Mouse (Mus musculus) forebrain, embryonic 14.5 days (tissue): Measurements from ENCODE around the gene Itm2c. TPM values are rescaled to one million over a fixed set of nuclear protein-coding genes. Genes with fewer than 3 reads are reported as not detected.
A peak's percentile ranks its signal among the peaks of the same experiment; 100 is the strongest.

ENCODE experiments used
- ATAC-seq: fragments of 200-750 bp; cut with Nextera tagmentation; 2 replicates; pipeline ENCODE4 v1.8.0; 2017; ENCODE audit warnings: mild to moderate bottlenecking, moderate library complexity
- DNase-seq: peaks from one replicate; pipeline ENCODE4 v3.0.0-alpha.2; 2015; ENCODE audit warnings: low spot score
- H3K27ac ChIP-seq: fragments of 300-500 bp; sonication (generic); 2 replicates; pipeline ENCODE4 v1.5.1; 2014; ENCODE audit warnings: low read depth, mild to moderate bottlenecking, control low read depth, low read length, moderate library complexity
- H3K27me3 ChIP-seq: fragments of 300-500 bp; sonication (generic); replicated peaks from 2 replicates; pipeline ENCODE4 v1.6.1; 2014; ENCODE audit warnings: low read length, control low read depth, mixed read lengths; ENCODE audit not compliant: control insufficient read depth, insufficient read depth
- H3K36me3 ChIP-seq: fragments of 300-500 bp; sonication (generic); 2 replicates; pipeline ENCODE4 v1.6.1; 2014; ENCODE audit warnings: low read length, control low read depth; ENCODE audit not compliant: control insufficient read depth, insufficient read depth
- H3K4me1 ChIP-seq: fragments of 300-500 bp; sonication (generic); 2 replicates; pipeline ENCODE4 v1.6.1; 2014; ENCODE audit warnings: antibody characterized with exemption, low read length, control low read depth; ENCODE audit not compliant: control insufficient read depth, insufficient read depth
- H3K4me2 ChIP-seq: fragments of 300-500 bp; sonication (generic); 2 replicates; pipeline ENCODE4 v1.6.1; 2014; ENCODE audit warnings: mild to moderate bottlenecking, control low read depth, low read length
- H3K4me3 ChIP-seq: fragments of 300-500 bp; sonication (generic); 2 replicates; pipeline ENCODE4 v1.5.1; 2014; ENCODE audit warnings: low read depth, low read length, control low read depth
- H3K9ac ChIP-seq: fragments of 300-500 bp; sonication (generic); 2 replicates; pipeline ENCODE4 v1.6.1; 2014; ENCODE audit warnings: mild to moderate bottlenecking, low read length, control low read depth, moderate library complexity
- H3K9me3 ChIP-seq: fragments of 300-500 bp; sonication (generic); replicated peaks from 2 replicates; pipeline ENCODE4 v1.6.1; 2016; ENCODE audit warnings: low read length, control low read depth, mixed read lengths; ENCODE audit not compliant: control insufficient read depth
- WGBS: fragments of 180-500 bp; shearing (Covaris S2); extraction: QIAGEN DNeasy Blood & Tissue Kit; methylation state at CpG from one replicate; pipeline ENCODE4 v1.1.7; 2014; 5-methylcytosine and 5-hydroxymethylcytosine counted together
- polyA plus RNA-seq: library from polyadenylated mRNA; unstranded; fragments of >200 nt; fragmentation: Nextera tagmentation; extraction: Ambion mirVana; gene quantifications from 2 replicates; pipeline ENCODE4 v1.2.1, GENCODE M21; 2014

Gene Itm2c
- polyA plus RNA-seq, 1 experiment from 2014 or later, result 149 TPM

DNA sequence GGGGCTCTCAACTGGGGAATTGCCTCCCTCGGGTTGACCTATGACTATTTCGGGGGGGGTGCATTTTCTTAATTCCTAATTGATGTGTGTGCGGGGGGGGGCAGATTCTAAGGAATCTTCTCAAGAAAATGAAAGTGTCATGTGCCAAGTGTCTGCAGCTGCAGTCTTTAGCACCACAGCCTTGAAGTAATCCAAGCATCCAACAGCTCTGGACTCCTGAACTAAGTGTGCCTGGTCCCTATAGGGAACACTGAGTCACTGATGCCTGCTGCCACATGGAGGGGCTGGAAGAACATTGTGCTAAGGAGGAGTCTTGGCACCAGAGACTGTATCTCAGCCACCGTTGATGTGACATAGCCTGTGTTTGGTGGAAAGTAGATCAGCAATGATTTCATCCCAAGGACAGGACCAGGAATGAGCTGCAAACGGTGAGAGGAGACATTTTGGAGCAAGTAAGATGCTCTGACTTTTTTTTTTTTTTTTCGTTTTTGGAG lies 36.8 kb upstream of the Itm2c start:
- H3K9me3 ChIP-seq, result 0 out of 2 replicates have a peak, but pooled peaks cover 4% of the 10 kb centered on the region
- no peak for ATAC-seq
- 81% methylated on average over 6 of the region's 6 CpGs for WGBS
- no peaks in the 10 kb centered on the region for H3K27me3 ChIP-seq
- no peaks in the 10 kb centered on the region for H3K4me1 ChIP-seq
- peaks cover 7% of the 10 kb centered on the region for H3K36me3 ChIP-seq
- H3K4me2 ChIP-seq, result no peak overlapping the region
- no peak for DNase-seq
- no peak overlapping the region for H3K9ac ChIP-seq
- H3K4me3 ChIP-seq, result no peak overlapping the region
- no peak overlapping the region for H3K27ac ChIP-seq

DNA sequence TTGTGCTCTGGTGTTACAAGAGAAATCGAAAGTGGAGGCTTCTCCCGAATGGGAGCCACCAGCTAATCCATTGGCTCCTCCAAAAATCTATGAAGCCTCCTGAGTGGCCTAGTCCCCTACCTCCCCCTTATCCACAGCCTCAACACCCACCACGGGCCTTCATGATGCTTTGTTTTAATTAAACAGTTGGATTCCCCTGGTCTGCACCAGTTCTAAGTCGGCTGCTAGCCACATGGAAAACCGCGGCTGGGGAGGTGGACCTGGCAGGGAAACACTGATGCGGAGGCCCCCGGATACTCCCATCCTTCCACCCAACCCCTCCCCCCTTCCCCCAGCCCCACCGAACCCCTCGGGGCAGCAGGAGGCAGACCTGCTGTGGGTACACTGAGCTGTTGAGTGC lies 29.7 kb upstream of the Itm2c start:
- Histone ChIP-seq H3K4me3 (no peak overlapping the region), H3K27ac (no peak overlapping the region), H3K9ac (no peak overlapping the region), H3K4me2 (no peak overlapping the region), H3K27me3 (no peaks in the 10 kb centered on the region), H3K4me1 (no peaks in the 10 kb centered on the region), H3K36me3 (no peaks in the 10 kb centered on the region), H3K9me3 (0 out of 2 replicates have a peak, but pooled peaks cover 4% of the 10 kb centered on the region)
- ATAC-seq (no peak), DNase-seq (no peak)
- WGBS, result 87% methylated on average over 10 of the region's 10 CpGs

DNA sequence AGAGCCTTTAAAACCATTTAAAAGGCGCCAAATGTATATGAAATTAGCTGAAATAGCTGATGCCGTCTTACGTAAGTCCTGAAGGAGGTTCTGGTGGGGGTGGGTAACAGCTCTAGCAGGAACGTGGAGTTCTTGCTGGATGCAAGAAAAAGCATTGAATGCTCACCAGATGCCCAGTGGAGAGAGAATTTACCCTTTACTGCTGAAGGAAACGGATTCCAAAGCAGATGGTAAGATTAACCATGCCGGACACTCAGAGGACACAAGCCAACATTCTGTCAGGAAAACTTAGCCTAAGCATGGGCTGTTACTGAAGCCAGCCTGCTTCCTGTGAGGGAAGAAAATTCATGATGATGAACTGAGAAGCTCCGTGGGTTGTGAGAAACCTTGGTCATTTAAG lies 24.1 kb upstream of the Itm2c start:
- Histone ChIP-seq H3K27ac (no peak overlapping the region), H3K4me1 (no peaks in the 10 kb centered on the region), H3K36me3 (no peaks in the 10 kb centered on the region), H3K9ac (no peak overlapping the region), H3K9me3 (no peaks in the 10 kb centered on the region; the same call in 1 of the 2 replicates), H3K4me2 (no peak overlapping the region), H3K4me3 (no peak overlapping the region), H3K27me3 (no peaks in the 10 kb centered on the region)
- DNase-seq (no peak), ATAC-seq (no peak)
- 83% methylated on average over 7 of the region's 7 CpGs for WGBS

DNA sequence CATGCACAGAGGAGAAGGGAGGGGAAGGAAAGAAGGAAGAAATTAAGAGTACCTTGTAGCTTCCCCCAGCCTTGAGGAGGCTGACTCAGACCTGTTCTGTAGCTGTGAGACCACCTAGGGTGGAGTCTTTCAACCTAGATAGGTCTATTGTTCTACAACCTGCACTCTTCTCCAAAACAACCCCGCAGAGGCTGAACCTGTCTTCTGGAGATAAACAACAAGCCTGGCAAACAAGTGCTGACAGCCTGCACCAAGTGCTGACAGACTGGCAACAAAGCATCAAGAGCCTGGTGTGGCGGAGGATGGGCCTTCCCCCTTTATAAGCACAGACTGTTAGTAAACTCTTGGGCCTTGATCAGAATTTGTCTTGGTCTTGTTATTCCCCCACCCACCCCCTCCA lies 23.5 kb upstream of the Itm2c start:
- 55% methylated on average over 2 of the region's 2 CpGs for WGBS

DNA sequence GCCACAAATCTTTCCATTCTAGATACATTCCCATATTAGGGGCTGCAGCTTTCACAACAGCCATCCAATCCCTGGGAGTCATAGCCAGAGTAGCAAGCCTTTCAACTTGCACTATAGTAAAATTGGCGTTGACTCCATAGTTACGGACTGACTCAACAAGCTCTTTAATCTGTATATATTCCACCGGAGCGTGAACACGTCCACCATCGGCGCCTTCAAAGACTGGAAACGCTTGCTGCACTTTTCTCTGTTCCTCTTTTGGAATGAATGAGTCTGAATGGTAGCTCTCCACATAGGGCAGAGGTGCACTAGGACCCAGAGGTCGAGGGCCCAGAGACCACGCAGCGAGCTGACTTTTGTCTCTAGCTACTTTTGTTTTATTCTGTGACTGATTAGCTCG lies 12.1 kb upstream of the Itm2c start:
- 93% methylated on average over 12 of the region's 12 CpGs for WGBS
- H3K27ac ChIP-seq, result no peak overlapping the region
- no peaks in the 10 kb centered on the region for H3K27me3 ChIP-seq
- H3K9me3 ChIP-seq, result no peaks in the 10 kb centered on the region
- H3K4me2 ChIP-seq, result no peak overlapping the region
- ATAC-seq (no peak), DNase-seq (no peak)
- H3K36me3 ChIP-seq, result no peaks in the 10 kb centered on the region
- H3K4me3 ChIP-seq, result no peak overlapping the region
- no peak overlapping the region for H3K9ac ChIP-seq
- no peaks in the 10 kb centered on the region for H3K4me1 ChIP-seq

More for the DNA sequence above, 23.5 kb upstream of the Itm2c start:
- no peaks in the 10 kb centered on the region for H3K36me3 ChIP-seq
- H3K4me2 ChIP-seq, result no peak overlapping the region
- H3K4me3 ChIP-seq, result no peak overlapping the region
- no peak for ATAC-seq
- no peak overlapping the region for H3K9ac ChIP-seq
- no peak for DNase-seq
- no peaks in the 10 kb centered on the region for H3K4me1 ChIP-seq
- H3K27ac ChIP-seq, result no peak overlapping the region
- no peaks in the 10 kb centered on the region; the same call in 1 of the 2 replicates for H3K9me3 ChIP-seq
- H3K27me3 ChIP-seq, result no peaks in the 10 kb centered on the region

DNA sequence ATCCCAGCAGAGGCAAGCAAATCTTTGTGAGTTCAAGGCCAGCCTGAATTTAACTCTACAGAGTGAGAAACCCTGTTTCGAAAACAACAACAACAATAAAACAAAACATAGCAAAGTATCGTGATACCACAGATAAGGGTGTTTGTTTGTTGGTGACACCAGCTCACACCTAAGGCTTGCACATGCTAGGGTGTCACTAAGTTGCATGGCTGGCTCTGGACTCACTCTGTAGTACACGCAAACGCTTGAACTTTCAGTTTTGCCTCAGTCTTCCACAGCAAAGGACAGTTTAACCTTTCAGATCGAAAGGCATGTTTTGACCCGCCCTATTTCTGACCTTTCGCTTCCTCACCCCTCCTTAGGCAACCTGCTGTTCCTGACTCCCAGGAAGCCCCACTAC lies 6.9 kb upstream of the Itm2c start:
- no peak overlapping the region for H3K9ac ChIP-seq
- no peak overlapping the region for H3K4me3 ChIP-seq
- H3K4me2 ChIP-seq, result no peak overlapping the region
- H3K9me3 ChIP-seq, result no peaks in the 10 kb centered on the region
- WGBS, result 90% methylated on average over 7 of the region's 7 CpGs
- no peak for DNase-seq
- no peak overlapping the region for H3K27ac ChIP-seq
- H3K36me3 ChIP-seq, result no peaks in the 10 kb centered on the region
- ATAC-seq, result no peak
- H3K4me1 ChIP-seq, result no peaks in the 10 kb centered on the region
- H3K27me3 ChIP-seq, result no peaks in the 10 kb centered on the region

DNA sequence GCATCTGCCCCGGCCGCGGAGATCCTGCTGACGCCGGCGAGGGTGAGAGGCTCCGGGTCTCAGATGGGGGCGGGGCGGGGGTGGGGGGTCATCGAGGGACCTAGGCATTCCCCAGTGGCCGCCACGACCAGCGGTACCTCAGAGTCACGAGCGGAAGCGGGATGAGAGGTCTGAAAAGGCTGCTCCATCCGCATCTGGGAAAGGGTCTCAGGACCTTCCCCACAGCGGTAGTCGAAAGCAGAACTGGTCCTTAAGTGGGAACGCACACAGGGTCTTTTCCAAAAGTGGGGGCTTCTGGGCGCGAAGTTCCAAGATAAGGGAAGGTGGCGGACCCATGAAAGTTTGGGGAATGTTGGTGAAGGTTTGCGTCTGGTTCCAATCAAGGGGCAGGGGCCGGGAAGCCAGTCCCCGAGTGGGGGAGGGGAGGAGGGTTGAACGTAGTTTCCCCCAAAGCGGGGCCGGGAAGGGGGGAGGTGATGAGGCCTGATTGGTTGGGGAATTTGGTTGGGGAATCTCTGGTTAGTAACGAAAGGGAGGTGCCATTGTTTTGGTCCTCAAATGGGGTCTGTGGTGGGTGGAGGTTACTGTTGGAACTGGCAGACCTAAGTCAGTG lies 773 bp downstream of the Itm2c start:
- ATAC-seq, result peak; percentile 45
- H3K9me3 ChIP-seq, result no peaks in the 10 kb centered on the region
- peak overlapping the region; percentile 93 for H3K4me2 ChIP-seq
- H3K27me3 ChIP-seq, result no peaks in the 10 kb centered on the region
- peak overlapping the region; percentile 67 for H3K4me3 ChIP-seq
- H3K27ac ChIP-seq, result peak overlapping the region; percentile 87
- H3K4me1 ChIP-seq, result peaks cover 43% of the 10 kb centered on the region
- H3K9ac ChIP-seq, result peak overlapping the region; percentile 83
- H3K36me3 ChIP-seq, result no peaks in the 10 kb centered on the region
- peak; percentile 72 for DNase-seq
- under 1% methylated on average over 29 of the region's 30 CpGs for WGBS

DNA sequence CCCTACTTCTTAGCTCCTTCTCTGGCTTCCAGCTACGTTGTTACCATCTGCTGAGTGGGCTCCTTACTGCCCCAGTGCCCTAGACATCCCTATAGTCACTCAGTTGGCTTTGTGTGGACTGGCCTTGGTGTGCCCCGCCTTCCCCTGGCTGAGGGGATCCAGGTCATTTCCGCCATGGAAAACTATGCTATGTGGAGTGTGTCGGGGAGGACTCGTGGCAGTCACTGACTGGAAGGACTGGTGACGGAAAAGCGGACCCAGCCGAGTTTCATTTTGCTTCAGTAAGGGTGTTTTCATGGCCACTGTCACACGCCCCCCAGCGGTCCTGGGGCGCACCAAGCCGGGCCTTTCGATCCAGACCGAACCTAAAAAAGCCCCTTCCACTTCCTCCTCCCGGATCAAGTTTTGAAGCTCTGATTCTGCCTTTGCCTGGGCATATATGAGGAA lies 1.3 kb downstream of the Itm2c start:
- Histone ChIP-seq H3K4me2 (peak overlapping the region; percentile 93), H3K4me3 (peak overlapping the region; percentile 67), H3K9me3 (no peaks in the 10 kb centered on the region), H3K27me3 (no peaks in the 10 kb centered on the region), H3K36me3 (no peaks in the 10 kb centered on the region), H3K27ac (peak overlapping the region; percentile 87), H3K9ac (peak overlapping the region; percentile 83), H3K4me1 (peaks cover 49% of the 10 kb centered on the region)
- ATAC-seq (peak; percentile 28), DNase-seq (peak; percentile 51)
- 6% methylated on average over 15 of the region's 15 CpGs for WGBS

DNA sequence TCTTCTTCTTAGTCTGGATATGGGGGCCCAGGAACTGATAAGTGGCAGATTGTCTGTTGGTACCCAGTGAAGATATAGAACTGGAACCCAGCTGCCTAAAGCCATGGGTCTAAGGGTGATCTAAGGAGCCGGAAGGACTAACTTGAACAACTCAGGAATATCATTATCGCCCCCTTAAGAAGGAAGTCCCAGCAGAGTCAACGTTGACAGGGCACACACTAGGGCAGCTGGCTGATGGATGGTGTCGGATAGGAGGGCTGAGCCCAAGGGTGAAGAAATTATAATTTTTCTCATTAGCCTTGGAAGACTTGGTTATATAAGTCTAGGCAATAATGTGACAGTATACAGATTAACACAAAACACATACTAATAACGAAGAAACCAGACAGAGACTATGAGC lies 2.0 kb downstream of the Itm2c start:
- H3K27me3 ChIP-seq, result no peaks in the 10 kb centered on the region
- no peaks in the 10 kb centered on the region for H3K36me3 ChIP-seq
- 69% methylated on average over 5 of the region's 5 CpGs for WGBS
- DNase-seq (no peak), ATAC-seq (no peak)
- peak overlapping the region; percentile 67 for H3K4me3 ChIP-seq
- peaks cover 56% of the 10 kb centered on the region for H3K4me1 ChIP-seq
- H3K4me2 ChIP-seq, result peak overlapping the region; percentile 93
- H3K9me3 ChIP-seq, result no peaks in the 10 kb centered on the region
- peak overlapping the region; percentile 83 for H3K9ac ChIP-seq
- no peak overlapping the region; the same call in 1 of the 2 replicates for H3K27ac ChIP-seq
